Mouse (Mus musculus): ENCODE measurements around the gene Mettl23. TPM values are rescaled to one million over a fixed set of nuclear protein-coding genes. Genes with fewer than 3 reads are reported as not detected.
"Not testable (repeated sequence)": the region's sequence is repeated elsewhere in the genome, so short reads cannot be mapped to it uniquely, and the experiment has no call there.

The Mettl23 gene
- polyA plus RNA-seq, 1 experiment from 2014 or later: 80.4 TPM

- no peak for ATAC-seq (ENCODE audit: low FRiP score, low TSS enrichment)
- DNase-seq: no peak
- no peak overlapping the region for H3K27ac ChIP-seq (replicated peaks; ENCODE audit: low read depth, low read length)
- no peak overlapping the region for H3K4me3 ChIP-seq (replicated peaks; ENCODE audit: low read depth, low read length)
- H3K9ac ChIP-seq (replicated peaks; ENCODE audit: low read length): no peak overlapping the region
- H3K36me3 ChIP-seq (ENCODE audit: control insufficient read depth, insufficient read depth, low read length): no peaks in the 10 kb centered on the region
- no peaks in the 10 kb centered on the region for H3K9me3 ChIP-seq (ENCODE audit: control insufficient read depth, low read length)
- H3K27me3 ChIP-seq (ENCODE audit: control insufficient read depth, insufficient read depth, low read length): no peaks in the 10 kb centered on the region
- no peak overlapping the region for H3K4me2 ChIP-seq (ENCODE audit: low read length)
- H3K4me1 ChIP-seq (ENCODE audit: control insufficient read depth, insufficient read depth, low read length): peaks cover 22% of the 10 kb centered on the region
- 100% methylated on average over 2 of the region's 2 CpGs for WGBS
Measured at GRCm38 (mm10) chr11:116823255-116823654, 19.8 kb upstream of the Mettl23 start.

- not testable (repeated sequence) for DNase-seq; H3K27ac ChIP-seq (replicated peaks; ENCODE audit: low read depth, low read length); H3K9me3 ChIP-seq (ENCODE audit: control insufficient read depth, low read length); ATAC-seq (ENCODE audit: low FRiP score, low TSS enrichment); H3K36me3 ChIP-seq (ENCODE audit: control insufficient read depth, insufficient read depth, low read length); H3K9ac ChIP-seq (replicated peaks; ENCODE audit: low read length); H3K27me3 ChIP-seq (ENCODE audit: control insufficient read depth, insufficient read depth, low read length); H3K4me3 ChIP-seq (replicated peaks; ENCODE audit: low read depth, low read length); H3K4me2 ChIP-seq (ENCODE audit: low read length)
- H3K4me1 ChIP-seq (ENCODE audit: control insufficient read depth, insufficient read depth, low read length): peaks cover 22% of the 10 kb centered on the region
- 98% methylated on average over 9 of the region's 10 CpGs for WGBS
Measured at GRCm38 (mm10) chr11:116823885-116824284, 19.2 kb upstream of the Mettl23 start.

GRCm38 (mm10) chr11:116825230-116825629 lies 17.8 kb upstream of the Mettl23 start:
- ATAC-seq (ENCODE audit: low FRiP score, low TSS enrichment): no peak
- no peaks in the 10 kb centered on the region for H3K9me3 ChIP-seq (ENCODE audit: control insufficient read depth, low read length)
- H3K27me3 ChIP-seq (ENCODE audit: control insufficient read depth, insufficient read depth, low read length): no peaks in the 10 kb centered on the region
- peak overlapping the region; percentile 82 for H3K4me2 ChIP-seq (ENCODE audit: low read length)
- H3K4me3 ChIP-seq (replicated peaks; ENCODE audit: low read depth, low read length): no peak overlapping the region
- no peak for DNase-seq
- WGBS: 21% methylated on average over 5 of the region's 5 CpGs
- peak overlapping the region; percentile 28; the same call in 1 of the 2 replicates for H3K27ac ChIP-seq (replicated peaks; ENCODE audit: low read depth, low read length)
- H3K36me3 ChIP-seq (ENCODE audit: control insufficient read depth, insufficient read depth, low read length): no peaks in the 10 kb centered on the region
- H3K9ac ChIP-seq (replicated peaks; ENCODE audit: low read length): peak overlapping the region; percentile 9; the same call in 1 of the 2 replicates
- peaks cover 22% of the 10 kb centered on the region for H3K4me1 ChIP-seq (ENCODE audit: control insufficient read depth, insufficient read depth, low read length)

GRCm38 (mm10) chr11:116826550-116827504 lies 16.3 kb upstream of the Mettl23 start:
- H3K4me1 ChIP-seq (ENCODE audit: control insufficient read depth, insufficient read depth, low read length): peaks cover 22% of the 10 kb centered on the region
- H3K27ac ChIP-seq (replicated peaks; ENCODE audit: low read depth, low read length): peak overlapping the region; percentile 70
- DNase-seq (peak; percentile 41), ATAC-seq (ENCODE audit: low FRiP score, low TSS enrichment) (0 out of 2 replicates have a peak, but pooled peaks have one; percentile 7)
- WGBS: 10% methylated on average over 17 of the region's 17 CpGs
- peak overlapping the region; percentile 82 for H3K4me2 ChIP-seq (ENCODE audit: low read length)
- no peaks in the 10 kb centered on the region for H3K27me3 ChIP-seq (ENCODE audit: control insufficient read depth, insufficient read depth, low read length)
- H3K9ac ChIP-seq (replicated peaks; ENCODE audit: low read length): peak overlapping the region; percentile 71
- H3K9me3 ChIP-seq (ENCODE audit: control insufficient read depth, low read length): no peaks in the 10 kb centered on the region
- H3K36me3 ChIP-seq (ENCODE audit: control insufficient read depth, insufficient read depth, low read length): no peaks in the 10 kb centered on the region; the same call in 1 of the 2 replicates
- H3K4me3 ChIP-seq (replicated peaks; ENCODE audit: low read depth, low read length): peak overlapping the region; percentile 65

GRCm38 (mm10) chr11:116827534-116828165 lies 15.4 kb upstream of the Mettl23 start, which contains the start of gene Mxra7:
Gene Mxra7 (minus strand): TSS chr11:116828046.
- peak; percentile 44; the same call in 1 of the 2 replicates for ATAC-seq (ENCODE audit: low FRiP score, low TSS enrichment)
- peak within 1 kb of the TSS; percentile 70 for H3K27ac ChIP-seq (replicated peaks; ENCODE audit: low read depth, low read length)
- WGBS: 1% methylated on average over 71 of the region's 71 CpGs

GRCm38 (mm10) chr11:116832172-116832685 lies 10.8 kb upstream of the Mettl23 start:
- H3K9me3 ChIP-seq (ENCODE audit: control insufficient read depth, low read length): no peaks in the 10 kb centered on the region
- no peak overlapping the region for H3K9ac ChIP-seq (replicated peaks; ENCODE audit: low read length)
- H3K4me3 ChIP-seq (replicated peaks; ENCODE audit: low read depth, low read length): no peak overlapping the region
- H3K27me3 ChIP-seq (ENCODE audit: control insufficient read depth, insufficient read depth, low read length): no peaks in the 10 kb centered on the region
- ATAC-seq (ENCODE audit: low FRiP score, low TSS enrichment) (no peak), DNase-seq (peak; percentile 75)
- peaks cover 10% of the 10 kb centered on the region for H3K4me1 ChIP-seq (ENCODE audit: control insufficient read depth, insufficient read depth, low read length)
- no peak overlapping the region for H3K4me2 ChIP-seq (ENCODE audit: low read length)
- H3K27ac ChIP-seq (replicated peaks; ENCODE audit: low read depth, low read length): 0 out of 2 replicates have a peak overlapping the region, but pooled peaks have one; percentile 26
- 21% methylated on average over 4 of the region's 4 CpGs for WGBS
- H3K36me3 ChIP-seq (ENCODE audit: control insufficient read depth, insufficient read depth, low read length): peaks cover 46% of the 10 kb centered on the region

More at GRCm38 (mm10) chr11:116827534-116828165, 15.4 kb upstream of the Mettl23 start, which contains the start of gene Mxra7:
- Histone ChIP-seq H3K4me3 (replicated peaks; ENCODE audit: low read depth, low read length) (peak within 1 kb of the TSS; percentile 65), H3K36me3 (ENCODE audit: control insufficient read depth, insufficient read depth, low read length) (peaks cover 2% of the 10 kb centered on the region), H3K4me2 (ENCODE audit: low read length) (peak within 1 kb of the TSS; percentile 82), H3K9me3 (ENCODE audit: control insufficient read depth, low read length) (no peaks in the 10 kb centered on the region), H3K4me1 (ENCODE audit: control insufficient read depth, insufficient read depth, low read length) (peaks cover 20% of the 10 kb centered on the region), H3K9ac (replicated peaks; ENCODE audit: low read length) (peak within 1 kb of the TSS; percentile 71), H3K27me3 (ENCODE audit: control insufficient read depth, insufficient read depth, low read length) (no peaks in the 10 kb centered on the region)
- DNase-seq: peak; percentile 83

GRCm38 (mm10) chr11:116834954-116835353 lies 8.1 kb upstream of the Mettl23 start:
- Histone ChIP-seq H3K9ac (replicated peaks; ENCODE audit: low read length) (no peak overlapping the region), H3K27ac (replicated peaks; ENCODE audit: low read depth, low read length) (no peak overlapping the region), H3K4me3 (replicated peaks; ENCODE audit: low read depth, low read length) (no peak overlapping the region), H3K9me3 (ENCODE audit: control insufficient read depth, low read length) (no peaks in the 10 kb centered on the region), H3K4me2 (ENCODE audit: low read length) (no peak overlapping the region), H3K27me3 (ENCODE audit: control insufficient read depth, insufficient read depth, low read length) (no peaks in the 10 kb centered on the region), H3K4me1 (ENCODE audit: control insufficient read depth, insufficient read depth, low read length) (peaks cover 14% of the 10 kb centered on the region), H3K36me3 (ENCODE audit: control insufficient read depth, insufficient read depth, low read length) (peaks cover 73% of the 10 kb centered on the region)
- ATAC-seq (ENCODE audit: low FRiP score, low TSS enrichment) (no peak), DNase-seq (no peak)
- WGBS: 98% methylated on average over 1 of the region's 1 CpGs

GRCm38 (mm10) chr11:116836283-116836682 lies 6.8 kb upstream of the Mettl23 start:
- peaks cover 86% of the 10 kb centered on the region for H3K36me3 ChIP-seq (ENCODE audit: control insufficient read depth, insufficient read depth, low read length)
- no peak overlapping the region for H3K4me2 ChIP-seq (ENCODE audit: low read length)

More at GRCm38 (mm10) chr11:116836283-116836682, 6.8 kb upstream of the Mettl23 start:
- no peak for DNase-seq
- H3K27me3 ChIP-seq (ENCODE audit: control insufficient read depth, insufficient read depth, low read length): no peaks in the 10 kb centered on the region
- WGBS: 95% methylated on average over 4 of the region's 4 CpGs
- H3K9me3 ChIP-seq (ENCODE audit: control insufficient read depth, low read length): no peaks in the 10 kb centered on the region
- no peak overlapping the region for H3K9ac ChIP-seq (replicated peaks; ENCODE audit: low read length)
- ATAC-seq (ENCODE audit: low FRiP score, low TSS enrichment): no peak
- H3K4me1 ChIP-seq (ENCODE audit: control insufficient read depth, insufficient read depth, low read length): peaks cover 26% of the 10 kb centered on the region
- H3K27ac ChIP-seq (replicated peaks; ENCODE audit: low read depth, low read length): no peak overlapping the region
- no peak overlapping the region for H3K4me3 ChIP-seq (replicated peaks; ENCODE audit: low read depth, low read length)

Data from midbrain, embryonic 14.5 days (tissue).